Mouse (Mus musculus) embryonic fibroblast, embryonic 13.5 days (primary cell): Measurements from ENCODE around the gene Aloxe3.

ENCODE experiments used
- CTCF ChIP-seq: IDR thresholded peaks from 2 replicates; pipeline ENCODE4 v1.5.1; 2011; ENCODE audit warnings: mild to moderate bottlenecking, control low read depth, low read length, moderate library complexity, borderline replicate concordance; ENCODE audit not compliant: insufficient read depth
- POLR2A ChIP-seq: IDR thresholded peaks from 2 replicates; pipeline ENCODE4 v1.6.1; 2011; ENCODE audit warnings: low read depth, mild to moderate bottlenecking, control low read depth, low read length, moderate library complexity

GRCm38 (mm10) chr11:69077316-69077715, 48.4 kb upstream of the Aloxe3 start:
- TF ChIP-seq POLR2A (no peak), CTCF (no peak)
